Mouse (Mus musculus) A20 (cell line): ENCODE measurements around the gene E330017A01Rik.

Experiments
- DNase-seq: peaks from one replicate; pipeline ENCODE4 v3.0.0-alpha.2; 2011; ENCODE audit warnings: low read depth, low spot score

The E330017A01Rik gene

GRCm38 (mm10) chr16:58591299-58591698, 47.2 kb downstream of the E330017A01Rik start:
- no peak for DNase-seq

DNA sequence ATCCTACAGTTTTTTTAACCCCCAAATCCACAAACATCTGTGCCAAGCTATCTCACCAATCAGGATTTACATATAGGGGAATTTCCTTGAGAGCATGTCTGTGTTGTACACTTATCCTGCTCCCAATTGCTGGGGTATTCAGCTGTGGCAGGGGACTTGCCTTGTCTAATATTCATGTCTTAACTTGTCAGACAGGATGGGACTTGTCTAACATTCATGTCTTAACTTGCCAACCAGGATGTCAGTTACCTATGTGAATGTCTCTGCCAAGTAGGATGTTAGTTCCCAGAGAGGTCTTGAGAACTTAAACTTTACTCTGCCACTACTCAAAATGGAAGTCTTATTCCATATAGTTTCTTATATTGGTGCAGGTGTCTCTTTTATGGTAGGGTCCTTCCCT, 49.1 kb downstream of the E330017A01Rik start:
- no peak for DNase-seq
